In genomic region chr8:91363272-91363860, GRCm38 (mm10) we compare ENCODE assay signal across 21 mouse cellular contexts. TPM values are rescaled to one million over a fixed set of nuclear protein-coding genes. Genes with fewer than 3 reads are reported as not detected.
DNase-seq lines count a peak whose midpoint lies in the region; ATAC-seq and TF ChIP-seq lines count a peak whose summit lies in the region.
"Had no signal": no experiment of that assay in that cellular context is flagged by ENCODE, and none has a peak within 500 bp of the region (broad histone marks: within the 10 kb centered on the region; RNA-seq: fewer than 3 reads in every experiment).

No protein-coding gene starts in this region.

- H3K4me3 ChIP-seq in heart, postnatal 0 days (ENCODE audit: low read depth, low read length): no peak overlapping the region
- no peak overlapping the region for H3K4me3 ChIP-seq in lung, adult 2 months (replicated peaks; ENCODE audit: extremely low read depth, low read depth, low read length)
- no peak overlapping the region for H3K4me3 ChIP-seq in small intestine, adult 2 months (ENCODE audit: low read depth, low read length)
- H3K4me3 ChIP-seq: forebrain, embryonic 15.5 days; limb, embryonic 15.5 days had no signal

- peak overlapping the region; percentile 75 for H3K27ac ChIP-seq in heart, postnatal 0 days (ENCODE audit: low read depth)
- H3K27ac ChIP-seq in small intestine, adult 2 months (ENCODE audit: insufficient read depth, low read depth, low read length): no peak overlapping the region
- H3K27ac ChIP-seq: forebrain, embryonic 15.5 days; hindbrain, embryonic 14.5 days; limb, embryonic 15.5 days had no signal

- DNase-seq in heart, postnatal 0 days (ENCODE audit: low spot score): no peak
- no peak for DNase-seq in heart, postnatal 14 days
- no peak for DNase-seq in lung, adult 2 months
- no peak for DNase-seq in lung, postnatal 36 days
- no peak for DNase-seq in layer of hippocampus, adult 9-10 months (ENCODE audit: low spot score)
- DNase-seq: adrenal gland, postnatal 14 days; cerebellum, adult 2 months; kidney, adult 11 months; kidney, postnatal 36 days; lung, postnatal 10 days; retina, postnatal 1 day; right cerebral cortex, postnatal 4 days; thymus, postnatal 4 days had no signal

- no peaks in the 10 kb centered on the region for H3K36me3 ChIP-seq in heart, postnatal 0 days (replicated peaks; ENCODE audit: control insufficient read depth, insufficient read depth, low read length)
- H3K36me3 ChIP-seq in small intestine, adult 2 months (ENCODE audit: control insufficient read depth, insufficient read depth, low read length): no peaks in the 10 kb centered on the region
- H3K36me3 ChIP-seq: forebrain, embryonic 15.5 days; limb, embryonic 15.5 days had no signal

- no peak overlapping the region for H3K9ac ChIP-seq in heart, postnatal 0 days (replicated peaks; ENCODE audit: low read depth, low read length)
- H3K9ac ChIP-seq: forebrain, embryonic 15.5 days; hindbrain, embryonic 14.5 days; limb, embryonic 15.5 days had no signal

- no peak for TF ChIP-seq CTCF in heart, postnatal 0 days (IDR thresholded peaks at IDR 0.05; ENCODE audit: low read depth)
- TF ChIP-seq CTCF in lung, adult 2 months (IDR thresholded peaks at IDR 0.05; ENCODE audit: insufficient read depth, low read length): peak; percentile 24; the same call in 1 of the 2 replicates
- TF ChIP-seq CTCF in small intestine, adult 2 months (IDR thresholded peaks at IDR 0.05; ENCODE audit: extremely low read depth, insufficient read length, insufficient replicate concordance, low read depth, low read length): peak; percentile 17; the same call in 1 of the 2 replicates

- no peaks in the 10 kb centered on the region for H3K9me3 ChIP-seq in heart, postnatal 0 days (replicated peaks; ENCODE audit: control insufficient read depth, low read length)
- H3K9me3 ChIP-seq: forebrain, embryonic 15.5 days; limb, embryonic 15.5 days had no signal

- WGBS in heart, postnatal 0 days: 89% methylated on average over 10 of the region's 10 CpGs
- WGBS in lung, adult 2 months: 92% methylated on average over 10 of the region's 10 CpGs
- 91% methylated on average over 10 of the region's 10 CpGs for WGBS in small intestine, adult 2 months

- ATAC-seq in heart, postnatal 0 days (ENCODE audit: insufficient read depth, low read depth): no peak
- 0 out of 2 replicates have a peak, but pooled peaks have one; percentile 39 for ATAC-seq in common myeloid progenitor, adult 5-6 weeks (replicated peaks; ENCODE audit: low read depth, poor library complexity, severe bottlenecking)
- ATAC-seq: CD4-positive, CD25-positive, alpha-beta regulatory T cell, adult 4 months; forebrain, embryonic 15.5 days had no signal

- no peak for TF ChIP-seq EP300 in heart, postnatal 0 days (IDR thresholded peaks at IDR 0.05; ENCODE audit: low read depth)

- H3K4me2 ChIP-seq in heart, postnatal 0 days (ENCODE audit: low read depth, low read length): no peak overlapping the region
- H3K4me2 ChIP-seq: forebrain, embryonic 15.5 days; heart, embryonic 11.5 days; hindbrain, embryonic 14.5 days; limb, embryonic 15.5 days; midbrain, embryonic 11.5 days had no signal

- intact Hi-C loops in heart, postnatal 14 days (cut with DNase I): no loop called here

- peaks cover 44% of the 10 kb centered on the region for H3K4me1 ChIP-seq in heart, postnatal 0 days (ENCODE audit: control insufficient read depth, insufficient read depth)
- peaks cover 4% of the 10 kb centered on the region for H3K4me1 ChIP-seq in lung, adult 2 months (ENCODE audit: control insufficient read depth, insufficient read depth, low read length)
- H3K4me1 ChIP-seq in small intestine, adult 2 months (ENCODE audit: control insufficient read depth, insufficient read depth, insufficient read length, low read length): no peaks in the 10 kb centered on the region

- H3K27me3 ChIP-seq in heart, postnatal 0 days (ENCODE audit: control insufficient read depth, insufficient read depth, low read length): no peaks in the 10 kb centered on the region
- no peaks in the 10 kb centered on the region for H3K27me3 ChIP-seq in small intestine, adult 2 months (ENCODE audit: control insufficient read depth, insufficient read depth, low read length)
- H3K27me3 ChIP-seq: forebrain, embryonic 15.5 days; limb, embryonic 15.5 days had no signal

- no peak for TF ChIP-seq POLR2A in lung, adult 2 months (IDR thresholded peaks at IDR 0.05; ENCODE audit: borderline replicate concordance, extremely low read depth, low read depth, low read length)
- TF ChIP-seq POLR2A in small intestine, adult 2 months (IDR thresholded peaks at IDR 0.05; ENCODE audit: low read depth, low read length): no peak

RNA-seq across cellular contexts. Expression of gene Fto, which starts 50.0 kb away (rescaled TPM):
- total RNA-seq in heart, postnatal 0 days (2014; rRNA removed; ENCODE audit: low replicate concordance): 43.9 and 50.6 TPM in 2 replicates
- polyA plus RNA-seq in heart, postnatal 0 days (2015; fragmentation: Nextera tagmentation; extraction: Ambion mirVana): 39.3 and 41.1 TPM in 2 replicates
- total RNA-seq in heart, postnatal 14 days (2021): 10 to 100 TPM; 68.6 to 70.4 TPM
- polyA plus RNA-seq in lung, adult 2 months (2012; rRNA removed): 25.6 and 39.7 TPM in 2 replicates
- total RNA-seq in common myeloid progenitor, adult 5-6 weeks (2017): 36.0 and 40.3 TPM in 2 replicates
- polyA plus RNA-seq in small intestine, adult 2 months (2012; rRNA removed): 6.8 and 7.3 TPM in 2 replicates

RNA-seq across cellular contexts. Expression of gene Rpgrip1l, which starts 50.3 kb away (rescaled TPM):
- total RNA-seq in heart, postnatal 0 days (2014; rRNA removed; ENCODE audit: low replicate concordance): 3.6 and 4.1 TPM in 2 replicates
- 4.3 and 4.7 TPM in 2 replicates for polyA plus RNA-seq in heart, postnatal 0 days (2015; fragmentation: Nextera tagmentation; extraction: Ambion mirVana)
- 1 to 10 TPM; 3.2 to 3.6 TPM for total RNA-seq in heart, postnatal 14 days (2021)
- polyA plus RNA-seq in lung, adult 2 months (2012; rRNA removed): 1.6 and 3.6 TPM in 2 replicates
- 15.5 and 48.8 TPM in 2 replicates for total RNA-seq in common myeloid progenitor, adult 5-6 weeks (2017)
- polyA plus RNA-seq in small intestine, adult 2 months (2012; rRNA removed): 0.08 and 0.70 TPM in 2 replicates
